Mouse (Mus musculus) urinary bladder, postnatal 14 days (tissue): ENCODE measurements around the gene Zfp12.

Experiments used
- DNase-seq: peaks from one replicate; pipeline ENCODE4 v3.0.0; 2021; ENCODE audit warnings: low spot score

Zfp12 gene

GRCm38 (mm10) chr5:143266794-143267193, 31.8 kb downstream of the Zfp12 start:
- no peak for DNase-seq

- DNase-seq: no peak
Measured at GRCm38 (mm10) chr5:143268985-143269362, 34.0 kb downstream of the Zfp12 start.

- DNase-seq: peak; percentile 69
Measured at GRCm38 (mm10) chr5:143269363-143270150, 34.6 kb downstream of the Zfp12 start, which contains the start of gene Zfp316. Gene Zfp316, minus strand, starts transcription at chr5:143270022.

- no peak for DNase-seq
Measured at GRCm38 (mm10) chr5:143270151-143270519, 35.2 kb downstream of the Zfp12 start.

- DNase-seq: no peak
Measured at GRCm38 (mm10) chr5:143271642-143272041, 36.7 kb downstream of the Zfp12 start.

GRCm38 (mm10) chr5:143272108-143272507, 37.1 kb downstream of the Zfp12 start:
- DNase-seq: no peak

GRCm38 (mm10) chr5:143272540-143273330, 37.8 kb downstream of the Zfp12 start:
- peak; percentile 62 for DNase-seq

GRCm38 (mm10) chr5:143275761-143276160, 40.8 kb downstream of the Zfp12 start:
- no peak for DNase-seq

GRCm38 (mm10) chr5:143279247-143279646, 44.3 kb downstream of the Zfp12 start:
- DNase-seq: no peak

GRCm38 (mm10) chr5:143284762-143285161, 49.8 kb downstream of the Zfp12 start:
- DNase-seq: no peak

- DNase-seq: no peak
Measured at GRCm38 (mm10) chr5:143287774-143288328, 52.9 kb downstream of the Zfp12 start.

GRCm38 (mm10) chr5:143288378-143288911, 53.5 kb downstream of the Zfp12 start:
- no peak for DNase-seq

GRCm38 (mm10) chr5:143289299-143289698, 54.3 kb downstream of the Zfp12 start:
- no peak for DNase-seq

GRCm38 (mm10) chr5:143292879-143293278, 57.9 kb downstream of the Zfp12 start:
- DNase-seq: no peak

- no peak for DNase-seq
Measured at GRCm38 (mm10) chr5:143293404-143293803, 58.4 kb downstream of the Zfp12 start, which contains the start of gene Zfp853. Gene Zfp853, minus strand, starts transcription at chr5:143293623.

GRCm38 (mm10) chr5:143294862-143295261, 59.9 kb downstream of the Zfp12 start:
- DNase-seq: no peak

- DNase-seq: no peak
Measured at GRCm38 (mm10) chr5:143295330-143295729, 60.4 kb downstream of the Zfp12 start.

GRCm38 (mm10) chr5:143297986-143298385, 63.0 kb downstream of the Zfp12 start:
- DNase-seq: no peak

GRCm38 (mm10) chr5:143298391-143298790, 63.4 kb downstream of the Zfp12 start:
- DNase-seq: no peak
